Mouse (Mus musculus) layer of hippocampus, adult 2 months (tissue): ENCODE data around the gene Yars. TPM values are rescaled to one million over a fixed set of nuclear protein-coding genes. Genes with fewer than 3 reads are reported as not detected.

Source experiments
- DNase-seq, 2 experiments: peaks; one replicate each; pipeline ENCODE4 v3.0.0; 2022; ENCODE audit warnings: low spot score in 2 of 2
- H3K27ac ChIP-seq: fragments of 200-600 bp; 2 replicates; pipeline ENCODE4 v1.8.1; 2022
- H3K4me3 ChIP-seq: fragments of 200-600 bp; 2 replicates; pipeline ENCODE4 v1.8.1; 2022; ENCODE audit warnings: mild to moderate bottlenecking
- CTCF ChIP-seq: fragments of 200-600 bp; conservative IDR thresholded peaks from 2 replicates; pipeline ENCODE4 v1.8.1; 2022; ENCODE audit warnings: antibody characterized with exemption, mild to moderate bottlenecking, moderate library complexity
- total RNA-seq, 2 experiments: library from RNA; stranded (reverse); gene quantifications; 2 replicates each; pipeline ENCODE4 v1.2.3; 2021

Gene Yars
- total RNA-seq, 2 experiments from 2014 or later = 93.4 to 95.1 TPM

DNA sequence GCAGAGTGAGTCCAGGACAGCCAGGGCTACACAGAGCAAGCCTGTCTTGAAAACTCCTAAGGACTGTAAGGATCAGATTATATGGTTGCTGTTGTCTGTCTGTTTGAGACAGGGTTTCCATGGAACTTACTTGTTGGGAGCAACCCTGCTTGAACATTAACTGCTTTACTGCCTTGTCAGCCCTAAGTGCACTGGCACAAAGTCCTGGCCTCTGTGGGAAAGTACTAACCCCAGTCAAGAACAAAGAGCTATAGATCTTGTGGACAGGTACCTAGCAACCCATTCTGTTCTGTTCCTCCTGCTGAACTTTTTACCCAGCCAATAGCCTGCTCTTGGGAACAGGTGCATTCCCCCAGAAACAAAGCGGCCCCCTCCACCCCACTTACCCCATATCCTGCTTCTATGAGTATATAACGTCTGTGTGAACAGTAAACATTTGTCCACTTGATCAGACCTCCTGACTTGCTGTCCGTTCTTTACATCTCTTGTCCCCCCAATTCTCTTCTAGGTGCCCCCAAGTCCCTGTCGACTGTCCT lies 38.2 kb upstream of the Yars start:
- no peak for TF ChIP-seq CTCF
- no peak overlapping the region for H3K4me3 ChIP-seq
- no peak for DNase-seq
- peak overlapping the region; percentile 81 for H3K27ac ChIP-seq

DNA sequence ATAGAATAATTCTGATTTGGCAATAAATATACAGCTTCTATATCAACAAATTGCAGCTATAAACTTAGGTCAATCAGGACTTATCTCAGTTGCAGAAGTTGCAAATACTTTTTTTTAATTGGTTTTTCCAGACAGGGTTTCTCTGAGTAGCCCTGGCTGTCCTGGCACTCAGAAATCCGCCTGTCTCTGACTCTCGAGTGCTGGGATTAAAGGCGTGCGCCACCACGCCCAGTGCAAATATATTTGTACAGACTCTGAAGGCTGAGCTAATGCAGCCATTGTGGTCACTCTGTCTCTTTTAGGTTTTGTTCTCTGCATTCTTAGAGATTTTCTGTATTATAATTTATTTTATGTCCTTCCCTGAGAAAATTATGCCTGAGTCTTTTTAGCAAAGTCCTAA lies 32.0 kb upstream of the Yars start:
- TF ChIP-seq CTCF = no peak
- Histone ChIP-seq H3K4me3 (no peak overlapping the region), H3K27ac (0 out of 2 replicates have a peak overlapping the region, but pooled peaks have one; percentile 58)
- no peak for DNase-seq

GRCm38 (mm10) chr4:129158549-129158948 lies 31.0 kb upstream of the Yars start:
- Histone ChIP-seq H3K27ac (peak overlapping the region; percentile 58), H3K4me3 (no peak overlapping the region)
- no peak for TF ChIP-seq CTCF
- DNase-seq = no peak

- Histone ChIP-seq H3K27ac (no peak overlapping the region), H3K4me3 (no peak overlapping the region)
- DNase-seq = no peak
- TF ChIP-seq CTCF = no peak
Measured at GRCm38 (mm10) chr4:129161076-129161475, 28.5 kb upstream of the Yars start.

DNA sequence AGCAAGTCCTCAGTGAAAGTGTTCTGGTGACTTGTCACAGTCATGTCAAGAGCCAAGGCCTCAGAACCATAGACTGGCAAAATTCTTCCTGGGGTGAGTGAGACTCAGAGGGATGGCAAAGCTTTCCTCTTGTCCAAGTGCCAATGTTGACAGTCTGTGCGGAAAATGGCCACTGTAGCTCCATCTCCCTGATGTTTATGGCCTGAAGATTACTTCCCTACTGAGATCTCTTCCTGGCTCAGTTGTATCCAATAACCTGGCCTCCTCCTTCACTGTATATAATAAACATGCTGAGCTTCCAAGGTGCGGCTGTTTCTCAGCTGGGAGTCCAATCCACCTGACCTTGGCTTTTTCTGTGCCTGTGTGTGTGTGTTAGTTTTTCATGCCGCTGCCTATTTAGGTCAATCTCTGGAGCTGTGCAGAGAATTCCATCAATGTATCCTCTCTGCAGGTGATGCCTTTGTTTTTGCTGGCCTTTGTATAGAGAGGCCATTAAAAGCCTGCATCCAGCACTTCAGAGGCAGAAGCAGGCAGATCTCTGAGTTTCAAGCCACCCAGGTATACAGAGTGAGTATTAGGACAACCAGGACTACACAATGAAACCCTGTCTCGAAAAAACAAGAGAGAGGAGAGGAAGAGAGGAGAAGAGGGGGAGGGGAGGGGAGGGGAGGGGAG lies 27.8 kb upstream of the Yars start:
- DNase-seq = no peak
- Histone ChIP-seq H3K27ac (no peak overlapping the region), H3K4me3 (no peak overlapping the region)
- TF ChIP-seq CTCF = no peak

GRCm38 (mm10) chr4:129172529-129172928 lies 17.0 kb upstream of the Yars start:
- no peak for DNase-seq
- peak; percentile 45 for TF ChIP-seq CTCF
- H3K4me3 ChIP-seq = no peak overlapping the region
- H3K27ac ChIP-seq = no peak overlapping the region

DNA sequence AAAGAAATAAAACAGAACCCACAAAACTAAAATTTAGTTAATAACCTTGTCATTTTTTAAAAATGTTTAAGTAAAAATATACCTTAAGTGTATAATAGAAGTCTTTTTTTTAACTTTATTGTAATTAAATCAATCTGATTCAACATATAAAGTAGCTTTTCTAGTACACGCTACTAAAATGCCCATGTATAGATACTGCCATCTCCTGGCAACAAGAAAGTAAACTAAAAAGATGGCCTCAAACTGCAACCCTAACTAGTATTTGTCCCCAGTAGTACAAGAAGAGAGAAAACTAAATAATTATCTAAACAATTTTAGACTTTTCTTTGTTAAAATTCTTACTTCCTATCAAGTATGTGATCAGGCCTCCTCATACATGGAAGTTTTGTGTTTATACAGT lies 10.0 kb upstream of the Yars start:
- Histone ChIP-seq H3K27ac (no peak overlapping the region), H3K4me3 (no peak overlapping the region)
- TF ChIP-seq CTCF = peak; percentile 72
- DNase-seq = no peak

GRCm38 (mm10) chr4:129188041-129188659 lies 1.4 kb upstream of the Yars start:
- Histone ChIP-seq H3K27ac (peak overlapping the region; percentile 95), H3K4me3 (peak overlapping the region; percentile 94)
- TF ChIP-seq CTCF = no peak
- DNase-seq = no peak

- peak; percentile 36 to 49 for DNase-seq
- peak overlapping the region; percentile 94 for H3K4me3 ChIP-seq
- peak overlapping the region; percentile 95 for H3K27ac ChIP-seq
- 0 out of 2 replicates have a peak, but pooled peaks have one; percentile 19 for TF ChIP-seq CTCF
Measured at GRCm38 (mm10) chr4:129188803-129189541, 588 bp upstream of the Yars start.

- peak overlapping the region; percentile 93; the same call in 1 of the 2 replicates for H3K27ac ChIP-seq
- H3K4me3 ChIP-seq = peak overlapping the region; percentile 94
- no peak for TF ChIP-seq CTCF
- DNase-seq = no peak
Measured at GRCm38 (mm10) chr4:129190538-129190937, 978 bp downstream of the Yars start.

- no peak overlapping the region for H3K27ac ChIP-seq
- no peak for DNase-seq
- H3K4me3 ChIP-seq = no peak overlapping the region
- TF ChIP-seq CTCF = no peak
Measured at GRCm38 (mm10) chr4:129191691-129192090, 2.1 kb downstream of the Yars start.

GRCm38 (mm10) chr4:129194280-129194679 lies 4.7 kb downstream of the Yars start:
- no peak overlapping the region for H3K27ac ChIP-seq
- TF ChIP-seq CTCF = no peak
- DNase-seq = no peak
- no peak overlapping the region for H3K4me3 ChIP-seq

DNA sequence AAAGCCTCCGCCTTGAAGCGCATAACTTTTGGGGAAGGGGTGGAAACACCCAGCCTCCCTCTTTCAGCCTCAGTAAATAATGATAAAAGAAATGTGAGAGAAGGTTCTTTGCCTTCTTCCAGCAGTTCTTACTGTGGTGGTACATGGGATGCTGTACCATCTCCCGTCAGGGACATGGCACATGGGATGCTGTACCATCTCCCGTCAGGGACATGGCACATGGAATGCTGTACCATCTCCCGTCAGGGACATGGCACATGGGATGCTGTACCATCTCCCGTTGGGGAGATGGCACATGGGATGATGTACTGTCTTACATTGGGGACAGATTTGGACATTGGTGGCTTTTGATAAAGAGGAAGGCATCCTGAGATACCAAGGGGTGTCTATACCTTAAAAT lies 8.0 kb downstream of the Yars start:
- H3K4me3 ChIP-seq = no peak overlapping the region
- no peak overlapping the region for H3K27ac ChIP-seq
- no peak for DNase-seq
- TF ChIP-seq CTCF = no peak

DNA sequence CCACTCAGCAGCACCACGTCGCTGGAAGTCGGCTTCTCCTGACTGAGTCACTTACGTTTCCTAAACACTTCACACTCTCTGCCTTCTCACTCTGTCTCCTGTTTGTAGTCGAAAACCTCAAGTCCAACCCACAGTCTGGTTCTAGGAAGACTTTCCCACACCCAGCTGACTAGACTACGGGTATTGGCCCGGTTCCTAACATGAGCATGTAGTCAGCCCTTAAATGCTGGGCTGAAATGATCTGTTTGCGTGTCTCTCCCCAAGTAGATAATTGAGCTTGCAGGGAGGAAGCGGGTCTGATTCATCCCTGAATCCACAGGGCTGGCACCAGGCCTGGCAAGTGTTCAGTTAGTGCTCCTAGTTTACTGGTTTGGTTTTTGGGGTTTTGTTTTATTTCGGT lies 15.1 kb downstream of the Yars start:
- DNase-seq = peak in 1 of 2 experiments; percentile 55
- Histone ChIP-seq H3K27ac (no peak overlapping the region), H3K4me3 (no peak overlapping the region)
- no peak for TF ChIP-seq CTCF
